Mouse (Mus musculus) thymus, postnatal 14 days (tissue): ENCODE measurements at regions not wholly inside any gene's neighbourhood (a gene's known extent, or its start where the extent isn't known, plus 50 kb on each side); places are given as distances from the start of the nearest gene placed in this dataset.

ENCODE experiments used
- DNase-seq: peaks from one replicate; pipeline ENCODE4 v3.0.0; 2021

- no peak for DNase-seq
Measured at GRCm38 (mm10) chr17:63575316-63576007, 75.6 kb upstream of the Fbxl17 start.

- DNase-seq: no peak
Measured at GRCm38 (mm10) chr17:63582870-63583269, 83.1 kb upstream of the Fbxl17 start.

- no peak for DNase-seq
Measured at GRCm38 (mm10) chr17:63607021-63607751, 107.4 kb upstream of the Fbxl17 start.

GRCm38 (mm10) chr17:63622726-63623125, 122.9 kb upstream of the Fbxl17 start:
- no peak for DNase-seq

GRCm38 (mm10) chr17:63637598-63637997, 137.8 kb upstream of the Fbxl17 start:
- DNase-seq: no peak

- no peak for DNase-seq
Measured at GRCm38 (mm10) chr17:63644390-63644789, 144.6 kb upstream of the Fbxl17 start.

GRCm38 (mm10) chr17:63657687-63658086, 157.9 kb upstream of the Fbxl17 start:
- no peak for DNase-seq

- DNase-seq: no peak
Measured at GRCm38 (mm10) chr17:63660841-63661481, 161.1 kb upstream of the Fbxl17 start.

GRCm38 (mm10) chr17:63661584-63661983, 161.8 kb upstream of the Fbxl17 start:
- DNase-seq: no peak

GRCm38 (mm10) chr17:63662251-63662650, 162.4 kb upstream of the Fbxl17 start:
- no peak for DNase-seq

- no peak for DNase-seq
Measured at GRCm38 (mm10) chr17:63676791-63677190, 177.0 kb upstream of the Fbxl17 start.

- DNase-seq: no peak
Measured at GRCm38 (mm10) chr17:63677996-63678657, 178.3 kb upstream of the Fbxl17 start.

GRCm38 (mm10) chr17:63680479-63680878, 180.7 kb upstream of the Fbxl17 start:
- DNase-seq: no peak

- DNase-seq: no peak
Measured at GRCm38 (mm10) chr17:63683345-63683744, 179.5 kb upstream of the Fer start.

GRCm38 (mm10) chr17:63684026-63684425, 178.8 kb upstream of the Fer start:
- DNase-seq: no peak

GRCm38 (mm10) chr17:63685956-63686355, 176.9 kb upstream of the Fer start:
- DNase-seq: no peak

- no peak for DNase-seq
Measured at GRCm38 (mm10) chr17:63686361-63686760, 176.5 kb upstream of the Fer start.

- no peak for DNase-seq
Measured at GRCm38 (mm10) chr17:63689291-63689690, 173.6 kb upstream of the Fer start.

- DNase-seq: no peak
Measured at GRCm38 (mm10) chr17:63690829-63691689, 171.8 kb upstream of the Fer start.

GRCm38 (mm10) chr17:63691690-63691968, 171.2 kb upstream of the Fer start:
- DNase-seq: no peak

- no peak for DNase-seq
Measured at GRCm38 (mm10) chr17:63693274-63693673, 169.6 kb upstream of the Fer start.

- no peak for DNase-seq
Measured at GRCm38 (mm10) chr17:63699537-63699936, 163.3 kb upstream of the Fer start.

GRCm38 (mm10) chr17:63704991-63705390, 157.9 kb upstream of the Fer start:
- DNase-seq: no peak
